Mouse (Mus musculus) small intestine, adult 2 months (tissue): ENCODE results near the gene Snx32. TPM values are rescaled to one million over a fixed set of nuclear protein-coding genes. Genes with fewer than 3 reads are reported as not detected.
A peak's percentile ranks its signal among the peaks of the same experiment; 100 is the strongest.

ENCODE experiments used
- H3K27ac ChIP-seq: fragments of 200-500 bp; 2 replicates; pipeline ENCODE4 v1.5.1; 2012; ENCODE audit warnings: low read depth, low read length, control low read depth, inconsistent platforms; ENCODE audit not compliant: insufficient read depth
- H3K27me3 ChIP-seq: fragments of 200-500 bp; 2 replicates; pipeline ENCODE4 v1.6.1; 2012; ENCODE audit warnings: mild to moderate bottlenecking, moderate library complexity, low read length, inconsistent platforms; ENCODE audit not compliant: control insufficient read depth, insufficient read depth
- H3K36me3 ChIP-seq: fragments of 200-500 bp; 2 replicates; pipeline ENCODE4 v1.6.1; 2012; ENCODE audit warnings: mild to moderate bottlenecking, low read length, control low read depth, inconsistent platforms; ENCODE audit not compliant: control insufficient read depth, insufficient read depth
- H3K4me1 ChIP-seq: fragments of 200-500 bp; 2 replicates; pipeline ENCODE4 v1.6.1; 2012; ENCODE audit warnings: low read length, inconsistent platforms, mixed read lengths; ENCODE audit not compliant: control insufficient read depth, insufficient read depth, insufficient read length
- H3K4me3 ChIP-seq: fragments of 200-500 bp; 2 replicates; pipeline ENCODE4 v1.5.1; 2012; ENCODE audit warnings: low read depth, mild to moderate bottlenecking, control low read depth, inconsistent platforms, low read length, moderate library complexity
- CTCF ChIP-seq: fragments of 200-500 bp; IDR thresholded peaks from 2 replicates; pipeline ENCODE4 v1.5.1; 2012; ENCODE audit warnings: low read depth, mild to moderate bottlenecking, control low read depth, inconsistent platforms, low read length, moderate library complexity, mixed read lengths; ENCODE audit not compliant: insufficient replicate concordance, insufficient read length; ENCODE audit errors: extremely low read depth
- POLR2A ChIP-seq: fragments of 200-500 bp; IDR thresholded peaks from 2 replicates; pipeline ENCODE4 v1.6.1; 2012; ENCODE audit warnings: low read depth, mild to moderate bottlenecking, control low read depth, inconsistent platforms, low read length, moderate library complexity
- WGBS: fragments of 180-500 bp; shearing (Covaris S2); methylation state at CpG from one replicate; pipeline ENCODE4 v1.1.7; 2018; 5-methylcytosine and 5-hydroxymethylcytosine counted together
- polyA plus RNA-seq: library from polyadenylated mRNA; depleted of rRNA; stranded (reverse); fragments of >200 nt; gene quantifications from 2 replicates; pipeline ENCODE4 v1.2.3, GENCODE M21; 2012

Snx32 gene
- polyA plus RNA-seq, 1 experiment, result 3.2 TPM

DNA sequence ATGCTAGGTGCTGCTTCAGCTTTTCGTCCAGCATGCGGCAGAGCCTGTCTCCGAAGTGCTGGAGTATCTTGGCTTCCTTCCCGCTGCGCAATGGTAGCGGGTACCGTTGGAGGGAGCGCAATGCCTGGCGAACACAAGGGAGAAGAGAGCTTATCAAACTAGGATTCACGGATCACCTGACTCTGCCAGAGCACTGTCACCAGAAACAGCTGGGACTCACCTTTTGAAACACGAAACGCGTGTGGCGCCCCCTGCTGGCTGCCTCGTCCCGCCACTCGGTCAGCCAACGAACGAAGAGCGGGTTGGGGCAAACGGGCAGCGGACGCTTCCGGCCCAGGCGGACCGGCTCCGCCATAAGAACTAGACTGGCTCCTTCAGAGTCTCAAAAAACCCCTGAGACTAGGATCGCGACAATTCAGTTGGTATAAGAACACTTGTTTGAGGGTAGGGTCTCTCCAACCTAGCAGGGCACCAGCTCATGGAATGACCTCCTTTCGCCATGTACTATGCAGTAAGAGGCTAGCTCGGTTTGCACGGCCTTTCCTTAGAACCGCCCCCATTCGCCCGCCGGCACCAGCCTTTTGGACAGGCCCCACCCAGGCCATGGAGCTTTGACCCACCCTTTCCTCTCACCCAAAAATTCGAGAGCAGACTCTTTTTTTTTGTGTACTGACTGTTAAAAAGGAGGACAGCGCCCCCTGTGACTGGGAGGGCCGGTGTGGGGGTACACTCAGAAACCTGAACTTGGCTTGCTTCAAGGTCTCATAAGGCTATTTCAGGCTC lies 22.4 kb downstream of the Snx32 start, which contains the start of gene Mus81:
Gene Mus81, minus strand, starts transcription at position 635 of the 783 bp plus-strand sequence.
- under 1% methylated on average over 39 of the region's 39 CpGs for WGBS
- Histone ChIP-seq H3K4me3 (peak within 1 kb of the TSS; percentile 90), H3K27ac (peak within 1 kb of the TSS; percentile 99), H3K36me3 (peaks cover 9% of the 10 kb centered on the region), H3K27me3 (no peaks in the 10 kb centered on the region), H3K4me1 (peaks cover 11% of the 10 kb centered on the region; the same call in 1 of the 2 replicates)
- TF ChIP-seq CTCF, result peak; percentile 92
- peak; percentile 69; the same call in 1 of the 2 replicates for TF ChIP-seq POLR2A

DNA sequence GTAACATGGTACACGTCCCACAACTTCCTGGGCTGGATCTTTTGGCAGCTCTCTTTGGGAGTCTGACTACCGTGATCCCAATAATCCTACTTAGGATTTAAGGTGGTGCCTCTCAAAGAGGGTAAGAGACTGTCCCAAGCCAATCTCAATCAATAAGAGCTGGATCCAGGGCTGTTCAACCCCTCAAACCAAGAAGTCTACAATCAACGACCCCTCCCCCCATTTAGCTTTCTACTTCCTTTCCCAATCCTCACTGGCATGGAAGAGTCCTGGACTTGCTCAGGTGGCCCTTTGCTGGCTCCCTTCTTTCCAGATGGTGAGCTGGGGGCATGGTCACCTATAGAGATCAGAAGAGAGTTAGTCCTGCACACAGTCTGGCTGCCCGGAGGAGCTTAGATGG lies 23.6 kb downstream of the Snx32 start:
- TF ChIP-seq POLR2A (no peak), CTCF (no peak)
- 50% methylated on average over 4 of the region's 4 CpGs for WGBS
- no peaks in the 10 kb centered on the region for H3K27me3 ChIP-seq
- H3K4me1 ChIP-seq, result peaks cover 8% of the 10 kb centered on the region; the same call in 1 of the 2 replicates
- no peak overlapping the region for H3K4me3 ChIP-seq
- peaks cover 7% of the 10 kb centered on the region; the same call in 1 of the 2 replicates for H3K36me3 ChIP-seq
- H3K27ac ChIP-seq, result no peak overlapping the region

DNA sequence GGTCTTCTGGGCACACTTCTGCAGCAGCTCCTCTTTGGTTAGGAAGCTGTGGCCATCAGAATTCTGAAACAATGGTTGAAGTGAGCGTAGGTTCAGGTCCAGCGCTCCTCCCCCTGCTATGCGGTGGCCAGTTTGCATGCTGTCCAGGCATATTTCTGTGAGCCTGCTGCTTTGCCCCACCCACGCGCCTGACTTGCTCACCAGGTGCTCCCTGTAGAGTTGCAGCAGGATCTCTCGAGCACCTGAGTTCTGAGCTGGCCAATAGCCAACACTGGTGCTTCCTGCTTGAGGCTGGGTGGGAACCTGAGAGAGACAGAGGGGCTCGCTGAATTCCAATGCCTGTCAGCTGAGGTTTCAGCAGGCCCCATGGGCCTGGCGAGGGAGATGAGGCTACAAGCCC lies 24.1 kb downstream of the Snx32 start:
- no peaks in the 10 kb centered on the region for H3K27me3 ChIP-seq
- WGBS, result 37% methylated on average over 8 of the region's 8 CpGs
- H3K36me3 ChIP-seq, result peaks cover 7% of the 10 kb centered on the region; the same call in 1 of the 2 replicates
- H3K4me3 ChIP-seq, result no peak overlapping the region
- no peak overlapping the region for H3K27ac ChIP-seq
- TF ChIP-seq POLR2A (no peak), CTCF (no peak)
- H3K4me1 ChIP-seq, result peaks cover 8% of the 10 kb centered on the region; the same call in 1 of the 2 replicates

DNA sequence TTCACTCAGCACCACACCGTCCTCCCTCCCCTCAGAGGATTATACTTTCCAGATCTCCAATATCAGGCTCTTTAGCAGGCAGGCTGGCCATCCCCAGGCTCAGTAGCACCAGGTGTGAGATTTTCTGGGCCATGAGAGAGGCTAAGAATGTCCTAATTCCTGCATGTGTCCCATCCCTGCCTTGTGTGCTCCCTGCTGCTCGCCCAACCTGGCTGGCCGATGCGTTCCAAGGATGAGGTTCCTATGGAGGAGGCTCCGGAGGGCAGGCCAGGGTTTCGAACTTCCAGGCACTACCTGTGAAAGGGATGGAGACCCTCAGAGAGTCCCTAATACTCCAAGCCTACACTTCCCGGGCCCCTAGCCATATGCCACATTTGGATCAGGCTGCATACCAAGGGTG lies 24.5 kb downstream of the Snx32 start:
- no peak for TF ChIP-seq CTCF
- no peak for TF ChIP-seq POLR2A
- peaks cover 7% of the 10 kb centered on the region; the same call in 1 of the 2 replicates for H3K36me3 ChIP-seq
- no peaks in the 10 kb centered on the region for H3K27me3 ChIP-seq
- no peak overlapping the region for H3K4me3 ChIP-seq
- H3K27ac ChIP-seq, result no peak overlapping the region
- 90% methylated on average over 7 of the region's 7 CpGs for WGBS
- H3K4me1 ChIP-seq, result peaks cover 8% of the 10 kb centered on the region; the same call in 1 of the 2 replicates

DNA sequence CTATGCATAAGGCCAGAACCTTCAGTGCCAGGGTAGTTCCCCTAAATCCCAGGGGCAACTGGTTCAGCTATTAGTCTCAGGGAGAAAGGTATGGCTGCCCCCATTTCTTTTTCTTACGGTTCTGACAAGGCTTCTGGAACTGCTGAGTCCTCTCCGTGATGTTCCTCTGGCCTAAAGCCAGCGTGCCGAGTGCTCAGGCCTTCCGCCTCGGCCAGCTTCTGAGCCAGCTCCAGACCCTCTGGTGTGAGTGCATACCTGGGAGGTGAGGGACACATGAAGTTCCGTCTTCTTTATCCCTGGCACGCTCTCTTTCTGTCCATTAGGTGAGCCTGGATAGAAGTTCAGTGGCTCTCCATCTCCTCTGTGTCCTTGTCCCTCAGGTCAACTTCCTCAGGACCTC lies 25.0 kb downstream of the Snx32 start:
- Histone ChIP-seq H3K27ac (no peak overlapping the region), H3K4me3 (no peak overlapping the region), H3K27me3 (no peaks in the 10 kb centered on the region), H3K4me1 (peaks cover 8% of the 10 kb centered on the region; the same call in 1 of the 2 replicates), H3K36me3 (peaks cover 7% of the 10 kb centered on the region; the same call in 1 of the 2 replicates)
- WGBS, result 86% methylated on average over 8 of the region's 8 CpGs
- TF ChIP-seq POLR2A (no peak), CTCF (no peak)

DNA sequence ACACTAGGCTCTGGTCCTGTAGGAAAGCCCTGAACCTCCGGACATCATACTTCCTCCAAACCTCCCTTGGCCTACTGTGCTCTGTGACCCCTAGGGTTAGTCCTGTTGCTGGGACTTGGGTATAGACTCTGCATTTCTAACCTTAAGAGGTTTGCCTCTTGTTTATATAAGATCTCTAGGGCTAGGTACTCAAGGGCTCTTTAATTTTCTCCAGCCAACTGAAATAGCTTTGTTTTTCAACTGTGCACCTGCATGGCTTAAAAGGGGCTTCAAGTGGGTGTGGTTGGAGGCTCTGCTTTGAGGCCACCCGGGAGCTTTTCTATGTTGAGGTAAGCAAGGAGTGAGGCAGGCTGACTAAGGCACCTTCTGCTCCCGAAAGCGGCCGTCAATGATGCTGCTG lies 25.8 kb downstream of the Snx32 start:
- H3K27me3 ChIP-seq, result no peaks in the 10 kb centered on the region
- H3K4me3 ChIP-seq, result no peak overlapping the region
- peaks cover 7% of the 10 kb centered on the region; the same call in 1 of the 2 replicates for H3K4me1 ChIP-seq
- WGBS, result 85% methylated on average over 5 of the region's 5 CpGs
- H3K36me3 ChIP-seq, result peaks cover 7% of the 10 kb centered on the region; the same call in 1 of the 2 replicates
- TF ChIP-seq POLR2A (no peak), CTCF (no peak)
- no peak overlapping the region for H3K27ac ChIP-seq
